Mouse (Mus musculus): ENCODE results near the gene Nlrp2. TPM values are rescaled to one million over a fixed set of nuclear protein-coding genes. Genes with fewer than 3 reads are reported as not detected.

Gene Nlrp2
- total RNA-seq (2021), result not detected
- long read RNA-seq, experiment 1, result 0 reads
- long read RNA-seq, experiment 2, result 0 reads

GRCm38 (mm10) chr7:5350935-5351334 lies at the start of gene Nlrp2:
TSS of gene Nlrp2 (minus strand) at chr7:5351035.
- H3K4me3 ChIP-seq, result no peak within 1 kb of the TSS
- no peak within 1 kb of the TSS for H3K27ac ChIP-seq
- TF ChIP-seq CTCF (IDR thresholded peaks at IDR 0.05), result no peak
- intact Hi-C loops (cut with DNase I), result no loop called here
- DNase-seq, result no peak

GRCm38 (mm10) chr7:5366724-5367123 lies 15.9 kb upstream of the Nlrp2 start:
- H3K27ac ChIP-seq, result no peak overlapping the region
- no peak overlapping the region for H3K4me3 ChIP-seq
- DNase-seq, result no peak
- intact Hi-C loops (cut with DNase I), result no loop called here
- TF ChIP-seq CTCF (IDR thresholded peaks at IDR 0.05), result no peak

GRCm38 (mm10) chr7:5363599-5363998 lies 12.8 kb upstream of the Nlrp2 start:
- H3K27ac ChIP-seq, result no peak overlapping the region
- H3K4me3 ChIP-seq, result no peak overlapping the region
- DNase-seq, result no peak
- no peak for TF ChIP-seq CTCF (IDR thresholded peaks at IDR 0.05)
- intact Hi-C loops (cut with DNase I), result no loop called here

GRCm38 (mm10) chr7:5350237-5350636 lies 598 bp downstream of the Nlrp2 start, which contains the start of gene Gm5065:
TSS of gene Gm5065 (plus strand) at chr7:5350537.
- intact Hi-C loops (cut with DNase I), result no loop called here
- TF ChIP-seq CTCF (IDR thresholded peaks at IDR 0.05), result no peak
- no peak for DNase-seq
- no peak within 1 kb of the TSS for H3K4me3 ChIP-seq
- no peak within 1 kb of the TSS for H3K27ac ChIP-seq

GRCm38 (mm10) chr7:5327511-5327910 lies 23.3 kb downstream of the Nlrp2 start:
- intact Hi-C loops (cut with DNase I), result no loop called here

GRCm38 (mm10) chr7:5288281-5288680 lies 62.6 kb downstream of the Nlrp2 start:
- intact Hi-C loops (cut with DNase I), result no loop called here

More at GRCm38 (mm10) chr7:5327511-5327910, 23.3 kb downstream of the Nlrp2 start:
- Histone ChIP-seq H3K27ac (no peak overlapping the region), H3K4me3 (no peak overlapping the region)
- no peak for DNase-seq
- no peak for TF ChIP-seq CTCF (IDR thresholded peaks at IDR 0.05)

GRCm38 (mm10) chr7:5263051-5263450 lies 87.8 kb downstream of the Nlrp2 start:
- no peak for DNase-seq
- Histone ChIP-seq H3K4me3 (no peak overlapping the region), H3K27ac (no peak overlapping the region)
- TF ChIP-seq CTCF (IDR thresholded peaks at IDR 0.05), result no peak
- intact Hi-C loops (cut with DNase I), result no loop called here

More at GRCm38 (mm10) chr7:5288281-5288680, 62.6 kb downstream of the Nlrp2 start:
- TF ChIP-seq CTCF (IDR thresholded peaks at IDR 0.05), result no peak
- no peak overlapping the region for H3K27ac ChIP-seq
- H3K4me3 ChIP-seq, result no peak overlapping the region
- DNase-seq, result no peak

Other genes with a start within 250 kb of the Nlrp2 start
- gene Rfpl4, start 234.1 kb downstream of the Nlrp2 start, total RNA-seq (2021), result not detected
- 1 to 10 TPM; 1.4 to 2.9 TPM for gene Rasl2-9, start 225.1 kb downstream of the Nlrp2 start, total RNA-seq (2021)
- gene Vmn1r55, start 201.4 kb downstream of the Nlrp2 start, total RNA-seq (2021), result not detected
- gene Vmn1r56, start 154.3 kb downstream of the Nlrp2 start, total RNA-seq (2021), result not detected
- not detected for gene Vmn1r57, start 132.5 kb downstream of the Nlrp2 start, total RNA-seq (2021)
- gene Gm5065, start 498 bp downstream of the Nlrp2 start, total RNA-seq (2021), result not detected
- gene Vmn1r58, start 62.4 kb upstream of the Nlrp2 start, total RNA-seq (2021), result not detected
- not detected for gene Vmn1r59, start 105.7 kb upstream of the Nlrp2 start, total RNA-seq (2021)
- not detected for gene Vmn2r28, start 142.9 kb upstream of the Nlrp2 start, total RNA-seq (2021)
- gene Vmn1r60, start 196.3 kb upstream of the Nlrp2 start, total RNA-seq (2021), result not detected

All from gastrocnemius, adult 2 months (tissue).